Mouse (Mus musculus) hindbrain, embryonic 10.5 days (tissue): ENCODE data around the gene Tbc1d2. TPM values are rescaled to one million over a fixed set of nuclear protein-coding genes. Genes with fewer than 3 reads are reported as not detected.
"Not testable (repeated sequence)": the region's sequence is repeated elsewhere in the genome, so short reads cannot be mapped to it uniquely, and the experiment has no call there.

Experiments
- DNase-seq: peaks from one replicate; pipeline ENCODE4 v3.0.0-alpha.2; 2017; ENCODE audit warnings: low spot score
- H3K27ac ChIP-seq: fragments of 300-500 bp; sonication (generic); 2 replicates; pipeline ENCODE4 v1.5.1; 2016; ENCODE audit warnings: mild to moderate bottlenecking, moderate library complexity
- H3K27me3 ChIP-seq: fragments of 300-500 bp; sonication (generic); 2 replicates; pipeline ENCODE4 v1.6.1; 2016; ENCODE audit warnings: mild to moderate bottlenecking; ENCODE audit not compliant: poor library complexity, insufficient read depth, severe bottlenecking
- H3K36me3 ChIP-seq: fragments of 300-500 bp; sonication (generic); 2 replicates; pipeline ENCODE4 v1.6.1; 2016; ENCODE audit warnings: mild to moderate bottlenecking, moderate library complexity
- H3K4me1 ChIP-seq: fragments of 300-500 bp; sonication (generic); replicated peaks from 2 replicates; pipeline ENCODE4 v1.6.1; 2016; ENCODE audit warnings: mild to moderate bottlenecking
- H3K4me3 ChIP-seq: fragments of 300-500 bp; sonication (generic); 2 replicates; pipeline ENCODE4 v1.5.1; 2016; ENCODE audit warnings: mild to moderate bottlenecking, moderate library complexity
- H3K9me3 ChIP-seq: fragments of 300-500 bp; sonication (generic); 2 replicates; pipeline ENCODE4 v1.6.1; 2016; ENCODE audit warnings: mild to moderate bottlenecking, moderate library complexity
- whole genome bisulfite sequencing: fragments of 180-500 bp; shearing (Covaris S2); methylation state at CpG from one replicate; pipeline ENCODE4 v1.1.7; 2016; 5-methylcytosine and 5-hydroxymethylcytosine counted together
- polyA plus RNA-seq: library from polyadenylated mRNA; unstranded; fragments of >200 nt; fragmentation: Nextera tagmentation; extraction: Ambion mirVana; gene quantifications from 2 replicates; pipeline ENCODE4 v1.2.1, GENCODE M21; 2016

Gene Tbc1d2
- polyA plus RNA-seq, 1 experiment from 2014 or later: 2.0 TPM

DNA sequence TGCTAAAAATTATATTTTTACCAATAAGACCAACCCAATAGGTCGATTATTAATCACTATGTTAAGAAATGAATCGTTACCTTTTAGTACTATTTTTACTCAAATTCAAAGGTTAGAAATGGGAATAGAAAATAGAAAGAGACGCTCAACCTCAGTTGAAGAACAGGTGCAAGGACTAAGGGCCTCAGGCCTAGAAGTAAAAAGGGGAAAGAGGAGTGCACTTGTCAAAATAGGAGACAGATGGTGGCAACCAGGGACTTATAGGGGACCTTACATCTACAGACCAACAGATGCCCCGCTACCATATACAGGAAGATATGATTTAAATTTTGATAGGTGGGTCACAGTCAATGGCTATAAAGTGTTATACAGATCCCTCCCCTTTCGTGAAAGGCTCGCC lies 65.9 kb downstream of the Tbc1d2 start:
- WGBS: 95% methylated on average over 2 of the region's 6 CpGs
- H3K27ac ChIP-seq, H3K36me3 ChIP-seq, DNase-seq, H3K9me3 ChIP-seq, H3K4me3 ChIP-seq, H3K27me3 ChIP-seq: not testable (repeated sequence)
- peaks cover 16% of the 10 kb centered on the region for H3K4me1 ChIP-seq

DNA sequence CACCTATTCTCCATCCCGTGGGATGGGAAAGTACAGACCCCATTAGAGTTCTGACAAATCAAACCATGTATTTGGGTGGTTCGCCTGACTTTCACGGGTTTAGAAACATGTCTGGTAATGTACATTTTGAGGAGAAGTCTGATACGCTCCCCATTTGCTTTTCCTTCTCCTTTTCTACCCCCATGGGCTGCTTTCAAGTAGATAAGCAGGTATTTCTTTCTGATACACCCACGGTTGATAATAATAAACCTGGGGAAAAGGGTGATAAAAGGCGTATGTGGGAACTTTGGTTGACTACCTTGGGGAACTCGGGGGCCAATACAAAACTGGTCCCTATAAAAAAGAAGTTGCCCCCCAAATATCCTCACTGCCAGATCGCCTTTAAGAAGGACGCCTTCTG lies 68.0 kb downstream of the Tbc1d2 start:
- not testable (repeated sequence) for DNase-seq, H3K27me3 ChIP-seq, H3K4me3 ChIP-seq, H3K27ac ChIP-seq, H3K9me3 ChIP-seq, H3K36me3 ChIP-seq
- H3K4me1 ChIP-seq: peaks cover 16% of the 10 kb centered on the region
- WGBS: 88% methylated on average over 9 of the region's 9 CpGs

DNA sequence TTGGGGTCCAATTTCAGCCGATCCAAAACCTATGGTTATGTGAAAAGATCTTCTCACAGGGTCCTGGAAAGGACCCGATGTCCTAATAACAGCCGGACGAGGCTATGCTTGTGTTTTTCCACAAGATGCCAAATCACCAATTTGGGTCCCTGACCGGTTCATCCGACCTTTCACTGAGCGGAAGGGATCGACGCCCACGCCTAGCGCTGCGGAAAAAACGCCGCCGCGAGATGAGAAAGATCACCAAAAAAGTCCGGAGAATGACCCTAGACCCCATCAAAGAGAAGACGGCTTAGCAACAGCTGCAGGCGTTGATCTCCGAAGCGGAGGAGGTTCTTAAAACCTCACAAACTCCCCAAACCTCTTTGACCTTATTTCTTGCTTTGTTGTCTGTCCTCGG lies 68.4 kb downstream of the Tbc1d2 start:
- DNase-seq, H3K36me3 ChIP-seq, H3K27ac ChIP-seq, H3K27me3 ChIP-seq, H3K4me3 ChIP-seq, H3K9me3 ChIP-seq: not testable (repeated sequence)
- peaks cover 15% of the 10 kb centered on the region for H3K4me1 ChIP-seq
- WGBS: 93% methylated on average over 22 of the region's 22 CpGs

DNA sequence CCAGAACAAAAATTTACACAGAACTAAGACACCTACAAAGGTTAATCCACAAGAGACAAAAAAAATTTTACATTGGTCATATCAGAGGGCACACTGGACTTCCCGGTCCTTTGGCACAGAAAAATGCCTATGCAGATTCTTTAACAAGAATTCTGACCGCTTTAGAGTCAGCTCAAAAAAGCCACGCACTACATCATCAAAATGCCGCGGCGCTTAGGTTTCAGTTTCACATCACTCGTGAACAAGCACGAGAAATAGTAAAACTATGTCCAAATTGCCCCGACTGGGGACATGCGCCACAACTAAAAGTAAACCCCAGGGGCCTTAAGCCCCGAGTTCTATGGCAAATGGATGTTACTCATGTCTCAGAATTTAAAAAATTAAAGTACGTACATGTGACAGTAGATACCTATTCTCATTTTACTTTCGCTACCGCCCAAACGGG lies 69.2 kb downstream of the Tbc1d2 start:
- 93% methylated on average over 15 of the region's 15 CpGs for WGBS
- not testable (repeated sequence) for H3K4me3 ChIP-seq

DNA sequence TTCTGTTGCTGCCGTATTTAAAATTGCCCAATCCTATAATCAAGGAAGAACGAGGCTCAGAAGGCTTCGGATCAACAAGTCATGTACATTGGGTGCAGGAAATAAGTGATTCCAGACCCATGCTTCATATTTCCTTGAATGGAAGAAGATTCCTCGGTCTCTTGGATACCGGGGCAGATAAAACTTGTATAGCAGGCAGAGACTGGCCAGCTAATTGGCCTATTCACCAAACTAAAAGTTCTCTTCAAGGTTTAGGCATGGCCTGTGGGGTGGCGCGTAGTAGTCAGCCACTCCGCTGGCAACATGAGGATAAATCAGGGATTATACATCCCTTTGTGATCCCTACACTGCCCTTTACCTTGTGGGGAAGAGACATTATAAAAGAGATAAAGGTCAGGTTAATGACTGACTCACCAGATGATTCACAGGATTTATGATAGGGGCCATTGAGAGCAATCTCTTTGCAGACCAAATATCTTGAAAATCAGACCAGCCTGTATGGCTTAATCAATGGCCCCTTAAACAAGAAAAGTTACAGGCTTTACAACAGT lies 71.1 kb downstream of the Tbc1d2 start:
- WGBS: 95% methylated on average over 8 of the region's 8 CpGs
- H3K4me1 ChIP-seq, H3K36me3 ChIP-seq, H3K9me3 ChIP-seq, H3K4me3 ChIP-seq, H3K27ac ChIP-seq, H3K27me3 ChIP-seq, DNase-seq: not testable (repeated sequence)

More for the DNA sequence above, 69.2 kb downstream of the Tbc1d2 start:
- not testable (repeated sequence) for H3K4me1 ChIP-seq, DNase-seq, H3K27ac ChIP-seq, H3K36me3 ChIP-seq, H3K27me3 ChIP-seq, H3K9me3 ChIP-seq

DNA sequence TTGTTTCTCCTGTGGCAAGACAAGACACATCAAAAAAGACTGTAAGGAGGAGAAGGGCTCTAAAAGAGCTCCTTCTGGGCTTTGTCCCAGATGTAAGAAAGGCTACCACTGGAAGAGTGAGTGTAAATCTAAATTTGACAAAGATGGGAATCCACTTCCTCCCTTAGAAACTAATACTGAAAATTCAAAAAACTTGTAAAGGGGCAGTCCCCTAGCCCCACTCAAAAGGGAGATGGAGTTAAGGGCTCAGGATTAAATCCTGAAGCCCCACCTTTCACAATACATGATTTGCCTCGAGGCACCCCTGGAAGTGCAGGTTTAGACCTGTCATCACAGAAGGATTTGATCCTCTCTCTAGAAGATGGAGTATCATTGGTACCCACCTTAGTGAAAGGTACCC lies 71.8 kb downstream of the Tbc1d2 start:
- 75% methylated on average over 1 of the region's 1 CpGs for WGBS
- no peak for DNase-seq
- Histone ChIP-seq H3K27ac (no peak overlapping the region), H3K27me3 (no peaks in the 10 kb centered on the region), H3K4me1 (no peaks in the 10 kb centered on the region), H3K9me3 (peaks cover 8% of the 10 kb centered on the region; the same call in 1 of the 2 replicates), H3K36me3 (no peaks in the 10 kb centered on the region), H3K4me3 (no peak overlapping the region)

DNA sequence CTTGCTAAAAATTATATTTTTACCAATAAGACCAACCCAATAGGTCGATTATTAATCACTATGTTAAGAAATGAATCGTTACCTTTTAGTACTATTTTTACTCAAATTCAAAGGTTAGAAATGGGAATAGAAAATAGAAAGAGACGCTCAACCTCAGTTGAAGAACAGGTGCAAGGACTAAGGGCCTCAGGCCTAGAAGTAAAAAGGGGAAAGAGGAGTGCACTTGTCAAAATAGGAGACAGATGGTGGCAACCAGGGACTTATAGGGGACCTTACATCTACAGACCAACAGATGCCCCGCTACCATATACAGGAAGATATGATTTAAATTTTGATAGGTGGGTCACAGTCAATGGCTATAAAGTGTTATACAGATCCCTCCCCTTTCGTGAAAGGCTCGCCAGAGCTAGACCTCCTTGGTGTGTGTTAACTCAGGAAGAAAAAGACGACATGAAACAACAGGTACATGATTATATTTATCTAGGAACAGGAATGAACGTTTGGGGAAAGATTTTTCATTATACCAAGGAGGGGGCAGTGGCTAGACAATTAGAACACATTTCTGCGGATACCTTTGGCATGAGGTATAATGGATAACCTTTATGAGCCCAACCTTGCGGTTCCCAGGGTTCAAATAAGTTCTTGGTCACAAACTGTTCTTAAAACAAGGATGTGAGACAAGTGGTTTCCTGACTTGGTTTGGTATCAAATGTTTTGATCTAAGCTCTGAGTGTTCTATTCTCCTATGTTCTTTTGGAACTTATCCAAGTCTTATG lies 74.3 kb downstream of the Tbc1d2 start:
- not testable (repeated sequence) for H3K36me3 ChIP-seq, H3K27me3 ChIP-seq, H3K4me3 ChIP-seq, H3K27ac ChIP-seq, H3K4me1 ChIP-seq, DNase-seq, H3K9me3 ChIP-seq
- WGBS: 88% methylated on average over 6 of the region's 10 CpGs

DNA sequence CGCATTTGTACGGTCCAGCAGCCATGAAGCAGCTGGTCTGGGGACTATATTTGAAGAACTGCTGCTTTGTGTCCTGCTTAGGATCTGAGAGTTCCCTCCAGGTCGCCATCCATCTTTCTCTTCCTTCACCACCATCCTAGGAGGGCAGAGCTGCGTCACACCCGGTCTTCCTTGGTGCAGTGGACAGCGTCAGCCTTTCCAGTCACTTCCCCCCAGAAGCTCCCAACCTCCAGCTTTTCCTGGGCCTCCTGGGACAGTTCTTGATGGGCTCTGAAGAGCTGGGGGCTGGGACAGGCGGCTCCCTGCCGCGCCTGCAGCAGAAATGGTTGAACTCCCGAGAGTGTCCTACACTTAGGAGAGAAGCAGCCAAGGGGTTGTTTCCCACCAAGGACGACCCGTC lies 75.2 kb downstream of the Tbc1d2 start:
- Histone ChIP-seq H3K27me3 (no peaks in the 10 kb centered on the region), H3K36me3 (no peaks in the 10 kb centered on the region), H3K4me1 (peaks cover 3% of the 10 kb centered on the region), H3K27ac (no peak overlapping the region), H3K4me3 (no peak overlapping the region), H3K9me3 (0 out of 2 replicates have a peak, but pooled peaks cover 2% of the 10 kb centered on the region)
- DNase-seq: no peak
- WGBS: 85% methylated on average over 12 of the region's 12 CpGs

DNA sequence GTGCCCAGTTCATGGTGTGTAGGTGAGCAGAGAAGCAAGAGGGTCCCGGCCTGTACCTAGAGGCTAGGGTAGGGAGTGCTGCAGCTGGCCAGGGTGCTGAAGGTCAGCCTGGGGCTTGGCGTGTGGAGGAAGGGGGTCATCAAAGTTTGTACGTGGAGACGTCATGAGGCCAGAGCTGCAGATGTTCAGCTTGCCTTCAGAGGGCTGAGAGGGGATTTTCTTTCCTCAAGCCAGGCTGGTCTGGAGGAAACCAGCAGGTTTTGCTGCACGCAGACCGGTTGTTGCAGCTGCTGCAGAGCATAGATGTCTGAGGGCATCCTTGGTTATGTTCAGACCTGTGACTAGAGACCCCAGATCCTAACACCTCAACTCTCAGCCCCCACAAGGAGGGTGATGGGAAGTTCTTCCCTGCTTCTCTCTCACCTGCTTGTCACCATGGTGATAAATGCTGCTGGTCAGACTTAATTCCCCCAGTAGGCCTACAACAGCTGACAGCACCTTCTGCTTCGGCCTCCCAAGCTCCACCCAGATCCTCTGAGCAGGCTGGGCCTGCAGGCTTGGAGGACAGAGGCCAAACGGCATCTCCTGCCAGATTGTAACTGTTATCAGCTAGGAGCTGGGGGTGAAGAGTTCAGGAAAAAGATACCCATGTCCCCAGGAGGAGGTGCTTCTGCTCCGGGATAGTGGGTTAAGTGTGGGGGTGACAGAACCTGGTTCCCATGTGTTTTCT lies 75.8 kb downstream of the Tbc1d2 start:
- WGBS: 59% methylated on average over 9 of the region's 9 CpGs
- no peak for DNase-seq
- Histone ChIP-seq H3K36me3 (no peaks in the 10 kb centered on the region), H3K4me1 (peaks cover 9% of the 10 kb centered on the region), H3K27ac (no peak overlapping the region), H3K4me3 (no peak overlapping the region), H3K9me3 (0 out of 2 replicates have a peak, but pooled peaks cover 2% of the 10 kb centered on the region), H3K27me3 (no peaks in the 10 kb centered on the region)

DNA sequence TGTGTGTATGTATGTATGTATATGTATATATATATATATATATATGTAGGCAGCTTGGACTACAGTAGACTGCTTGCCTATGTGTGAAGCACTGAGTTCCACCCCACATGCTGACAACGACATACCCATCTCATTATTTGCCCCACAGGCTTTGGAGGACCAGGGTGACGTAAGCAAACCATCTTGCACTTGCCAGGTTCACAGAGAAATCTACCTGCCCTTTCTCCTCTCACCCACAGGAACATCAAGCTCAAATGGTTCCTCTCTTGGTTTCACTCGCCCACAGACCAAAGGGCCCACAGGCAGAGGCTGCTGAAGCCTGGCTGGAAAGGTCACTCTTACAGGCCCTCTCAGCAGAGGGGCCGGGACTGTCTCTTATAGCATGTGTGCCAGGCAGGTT lies 77.4 kb downstream of the Tbc1d2 start:
- Histone ChIP-seq H3K4me3 (no peak overlapping the region), H3K27me3 (no peaks in the 10 kb centered on the region), H3K36me3 (no peaks in the 10 kb centered on the region), H3K27ac (no peak overlapping the region), H3K4me1 (peaks cover 9% of the 10 kb centered on the region), H3K9me3 (0 out of 2 replicates have a peak, but pooled peaks cover 2% of the 10 kb centered on the region)
- WGBS: 85% methylated on average over 4 of the region's 4 CpGs
- DNase-seq: no peak

DNA sequence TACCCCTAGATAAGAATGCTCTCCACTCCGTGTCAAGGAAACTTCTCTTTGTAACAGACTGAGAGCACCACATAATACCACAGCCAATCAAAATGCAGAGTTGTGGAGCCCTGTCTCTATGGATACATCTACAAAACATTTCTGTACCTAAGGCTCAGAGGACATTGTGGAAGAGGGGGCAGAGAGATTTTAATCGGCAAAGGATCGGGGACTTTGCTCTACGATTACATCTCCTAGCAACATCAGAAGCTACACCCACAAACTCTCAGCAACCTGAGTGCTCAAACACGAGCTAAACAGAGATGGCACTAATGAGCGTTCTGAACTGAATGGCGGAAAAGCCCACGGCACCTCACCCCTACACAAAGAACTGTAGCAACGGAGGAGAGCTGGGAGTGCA lies 78.3 kb downstream of the Tbc1d2 start:
- WGBS: 94% methylated on average over 9 of the region's 9 CpGs
- Histone ChIP-seq H3K4me3 (no peak overlapping the region), H3K36me3 (no peaks in the 10 kb centered on the region), H3K9me3 (0 out of 2 replicates have a peak, but pooled peaks cover 2% of the 10 kb centered on the region), H3K4me1 (peaks cover 9% of the 10 kb centered on the region), H3K27ac (no peak overlapping the region), H3K27me3 (no peaks in the 10 kb centered on the region)
- no peak for DNase-seq

DNA sequence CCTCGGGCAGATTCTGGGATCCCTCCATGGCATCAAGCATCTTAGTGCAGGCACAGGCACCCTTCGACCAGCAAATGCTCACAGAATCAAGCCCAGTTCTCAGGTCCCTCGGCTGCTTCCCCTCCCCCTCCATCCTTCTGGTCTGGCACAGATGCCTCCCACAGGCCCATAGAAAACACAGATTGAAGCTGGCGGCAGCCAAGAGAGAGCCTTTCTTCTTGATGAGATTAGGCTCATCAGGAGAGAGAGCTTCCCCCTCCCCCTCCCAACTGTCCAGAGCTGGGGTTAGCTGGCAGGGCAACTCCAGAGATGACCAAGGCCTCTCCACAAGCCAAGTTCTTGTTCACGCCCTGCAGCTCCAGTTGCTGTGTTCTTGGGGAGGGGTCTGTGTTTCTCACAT lies 80.3 kb downstream of the Tbc1d2 start:
- Histone ChIP-seq H3K4me1 (peaks cover 9% of the 10 kb centered on the region), H3K4me3 (no peak overlapping the region), H3K36me3 (no peaks in the 10 kb centered on the region), H3K27me3 (no peaks in the 10 kb centered on the region), H3K9me3 (0 out of 2 replicates have a peak, but pooled peaks cover 2% of the 10 kb centered on the region), H3K27ac (peak overlapping the region; percentile 57; the same call in 1 of the 2 replicates)
- 29% methylated on average over 5 of the region's 5 CpGs for WGBS
- DNase-seq: peak; percentile 39

DNA sequence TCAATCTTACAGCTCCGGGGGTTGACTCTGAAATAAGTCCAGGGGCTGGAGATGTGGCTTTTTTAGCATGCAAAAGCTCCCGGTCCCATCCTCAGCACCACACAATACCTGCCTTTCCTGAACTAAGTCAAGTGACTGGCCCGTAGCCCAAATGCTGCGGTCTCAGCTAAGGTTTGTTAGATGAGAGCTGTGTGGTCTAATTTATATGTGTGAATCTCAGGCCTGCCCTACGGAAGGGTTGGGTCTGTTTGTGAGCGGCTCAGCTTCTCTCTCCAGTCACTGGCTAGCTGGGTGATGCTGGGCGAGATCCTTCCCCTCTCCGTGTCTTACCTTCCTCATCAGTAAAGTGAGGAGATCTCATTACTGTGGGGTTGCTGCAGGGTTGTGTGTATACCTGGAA lies 81.8 kb downstream of the Tbc1d2 start:
- H3K9me3 ChIP-seq: 0 out of 2 replicates have a peak, but pooled peaks cover 2% of the 10 kb centered on the region
- H3K27ac ChIP-seq: no peak overlapping the region
- H3K36me3 ChIP-seq: no peaks in the 10 kb centered on the region
- H3K27me3 ChIP-seq: no peaks in the 10 kb centered on the region
- no peak for DNase-seq
- no peak overlapping the region for H3K4me3 ChIP-seq
- 92% methylated on average over 8 of the region's 8 CpGs for WGBS
- peaks cover 9% of the 10 kb centered on the region for H3K4me1 ChIP-seq
